Mouse (Mus musculus): Measurements from ENCODE around the gene Ifi27. TPM values are rescaled to one million over a fixed set of nuclear protein-coding genes. Genes with fewer than 3 reads are reported as not detected.
"Not testable (repeated sequence)": the region's sequence is repeated elsewhere in the genome, so short reads cannot be mapped to it uniquely, and the experiment has no call there.

Gene Ifi27
- total and polyA plus RNA-seq, 2 experiments: 149 to 288 TPM

- 40% methylated on average over 3 of the region's 3 CpGs for WGBS
- Histone ChIP-seq H3K27ac (replicated peaks; ENCODE audit: insufficient read depth, low read depth, low read length) (no peak within 1 kb of the TSS), H3K9ac (ENCODE audit: low read depth, low read length) (no peak within 1 kb of the TSS), H3K4me1 (ENCODE audit: control insufficient read depth, insufficient read depth, low read length) (no peaks in the 10 kb centered on the region), H3K36me3 (ENCODE audit: control insufficient read depth, insufficient read depth, low read length) (no peaks in the 10 kb centered on the region), H3K79me2 (ENCODE audit: control insufficient read depth, insufficient read depth, low read length) (no peaks in the 10 kb centered on the region), H3K4me3 (ENCODE audit: insufficient read depth, low read depth, low read length) (no peak within 1 kb of the TSS), H3K27me3 (ENCODE audit: control insufficient read depth, insufficient read depth, low read length) (no peaks in the 10 kb centered on the region)
- DNase-seq (ENCODE audit: extremely low read depth, low read depth, low spot score): peak; percentile 78
- TF ChIP-seq POLR2A (IDR thresholded peaks at IDR 0.05; ENCODE audit: extremely low read depth, insufficient read depth, low read length): no peak
- TF ChIP-seq CTCF (IDR thresholded peaks at IDR 0.05; ENCODE audit: low read depth, low read length): no peak
Observed at GRCm38 (mm10) chr12:103457140-103457539, 23.1 kb downstream of the Ifi27 start, which contains the start of gene Ifi27l2b. Gene Ifi27l2b, minus strand, starts transcription at chr12:103457223.

GRCm38 (mm10) chr12:103474481-103474880 lies 40.5 kb downstream of the Ifi27 start:
- no peak overlapping the region for H3K4me3 ChIP-seq (ENCODE audit: insufficient read depth, low read depth, low read length)
- H3K36me3 ChIP-seq (ENCODE audit: control insufficient read depth, insufficient read depth, low read length): no peaks in the 10 kb centered on the region
- WGBS: 20% methylated on average over 2 of the region's 2 CpGs

GRCm38 (mm10) chr12:103476779-103477389 lies 42.9 kb downstream of the Ifi27 start:
- H3K27ac ChIP-seq (replicated peaks; ENCODE audit: insufficient read depth, low read depth, low read length): no peak overlapping the region
- TF ChIP-seq POLR2A (IDR thresholded peaks at IDR 0.05; ENCODE audit: extremely low read depth, insufficient read depth, low read length) (no peak), CTCF (IDR thresholded peaks at IDR 0.05; ENCODE audit: low read depth, low read length) (no peak)
- H3K79me2 ChIP-seq (ENCODE audit: control insufficient read depth, insufficient read depth, low read length): no peaks in the 10 kb centered on the region
- peaks cover 6% of the 10 kb centered on the region for H3K4me1 ChIP-seq (ENCODE audit: control insufficient read depth, insufficient read depth, low read length)
- no peak overlapping the region for H3K4me3 ChIP-seq (ENCODE audit: insufficient read depth, low read depth, low read length)
- no peak for DNase-seq (ENCODE audit: extremely low read depth, low read depth, low spot score)
- 77% methylated on average over 1 of the region's 1 CpGs for WGBS
- H3K27me3 ChIP-seq (ENCODE audit: control insufficient read depth, insufficient read depth, low read length): no peaks in the 10 kb centered on the region
- no peak overlapping the region for H3K9ac ChIP-seq (ENCODE audit: low read depth, low read length)
- no peaks in the 10 kb centered on the region for H3K36me3 ChIP-seq (ENCODE audit: control insufficient read depth, insufficient read depth, low read length)

More at GRCm38 (mm10) chr12:103474481-103474880, 40.5 kb downstream of the Ifi27 start:
- Histone ChIP-seq H3K9ac (ENCODE audit: low read depth, low read length) (no peak overlapping the region), H3K79me2 (ENCODE audit: control insufficient read depth, insufficient read depth, low read length) (no peaks in the 10 kb centered on the region), H3K27ac (replicated peaks; ENCODE audit: insufficient read depth, low read depth, low read length) (no peak overlapping the region), H3K27me3 (ENCODE audit: control insufficient read depth, insufficient read depth, low read length) (no peaks in the 10 kb centered on the region), H3K4me1 (ENCODE audit: control insufficient read depth, insufficient read depth, low read length) (peaks cover 2% of the 10 kb centered on the region; the same call in 1 of the 2 replicates)
- DNase-seq (ENCODE audit: extremely low read depth, low read depth, low spot score): peak; percentile 30
- TF ChIP-seq POLR2A (IDR thresholded peaks at IDR 0.05; ENCODE audit: extremely low read depth, insufficient read depth, low read length) (no peak), CTCF (IDR thresholded peaks at IDR 0.05; ENCODE audit: low read depth, low read length) (no peak)

- TF ChIP-seq POLR2A (IDR thresholded peaks at IDR 0.05; ENCODE audit: extremely low read depth, insufficient read depth, low read length) (no peak), CTCF (IDR thresholded peaks at IDR 0.05; ENCODE audit: low read depth, low read length) (no peak)
- 20% methylated on average over 7 of the region's 7 CpGs for WGBS
- no peak overlapping the region for H3K4me3 ChIP-seq (ENCODE audit: insufficient read depth, low read depth, low read length)
- H3K27me3 ChIP-seq (ENCODE audit: control insufficient read depth, insufficient read depth, low read length): no peaks in the 10 kb centered on the region
- H3K9ac ChIP-seq (ENCODE audit: low read depth, low read length): no peak overlapping the region
- H3K36me3 ChIP-seq (ENCODE audit: control insufficient read depth, insufficient read depth, low read length): no peaks in the 10 kb centered on the region
- no peaks in the 10 kb centered on the region for H3K79me2 ChIP-seq (ENCODE audit: control insufficient read depth, insufficient read depth, low read length)
- peak; percentile 92 for DNase-seq (ENCODE audit: extremely low read depth, low read depth, low spot score)
- no peak overlapping the region for H3K27ac ChIP-seq (replicated peaks; ENCODE audit: insufficient read depth, low read depth, low read length)
- H3K4me1 ChIP-seq (ENCODE audit: control insufficient read depth, insufficient read depth, low read length): peaks cover 8% of the 10 kb centered on the region
Observed at GRCm38 (mm10) chr12:103477461-103478015, 43.5 kb downstream of the Ifi27 start.

GRCm38 (mm10) chr12:103481671-103482070 lies 47.7 kb downstream of the Ifi27 start:
- H3K79me2 ChIP-seq (ENCODE audit: control insufficient read depth, insufficient read depth, low read length): no peaks in the 10 kb centered on the region
- TF ChIP-seq CTCF (IDR thresholded peaks at IDR 0.05; ENCODE audit: low read depth, low read length) (no peak), POLR2A (IDR thresholded peaks at IDR 0.05; ENCODE audit: extremely low read depth, insufficient read depth, low read length) (no peak)
- H3K4me3 ChIP-seq (ENCODE audit: insufficient read depth, low read depth, low read length): no peak overlapping the region
- H3K27me3 ChIP-seq (ENCODE audit: control insufficient read depth, insufficient read depth, low read length): no peaks in the 10 kb centered on the region
- no peaks in the 10 kb centered on the region for H3K36me3 ChIP-seq (ENCODE audit: control insufficient read depth, insufficient read depth, low read length)
- H3K9ac ChIP-seq (ENCODE audit: low read depth, low read length): no peak overlapping the region
- DNase-seq (ENCODE audit: extremely low read depth, low read depth, low spot score): peak; percentile 83
- 66% methylated on average over 5 of the region's 5 CpGs for WGBS
- no peak overlapping the region for H3K27ac ChIP-seq (replicated peaks; ENCODE audit: insufficient read depth, low read depth, low read length)
- H3K4me1 ChIP-seq (ENCODE audit: control insufficient read depth, insufficient read depth, low read length): peaks cover 8% of the 10 kb centered on the region

GRCm38 (mm10) chr12:103482781-103483180 lies 48.8 kb downstream of the Ifi27 start:
- H3K27ac ChIP-seq (replicated peaks; ENCODE audit: insufficient read depth, low read depth, low read length): no peak overlapping the region
- no peak overlapping the region for H3K4me3 ChIP-seq (ENCODE audit: insufficient read depth, low read depth, low read length)
- H3K27me3 ChIP-seq (ENCODE audit: control insufficient read depth, insufficient read depth, low read length): no peaks in the 10 kb centered on the region
- no peaks in the 10 kb centered on the region for H3K36me3 ChIP-seq (ENCODE audit: control insufficient read depth, insufficient read depth, low read length)
- H3K9ac ChIP-seq (ENCODE audit: low read depth, low read length): no peak overlapping the region
- 69% methylated on average over 2 of the region's 2 CpGs for WGBS
- peaks cover 14% of the 10 kb centered on the region for H3K4me1 ChIP-seq (ENCODE audit: control insufficient read depth, insufficient read depth, low read length)
- H3K79me2 ChIP-seq (ENCODE audit: control insufficient read depth, insufficient read depth, low read length): no peaks in the 10 kb centered on the region
- peak; percentile 26 for DNase-seq (ENCODE audit: extremely low read depth, low read depth, low spot score)
- TF ChIP-seq CTCF (IDR thresholded peaks at IDR 0.05; ENCODE audit: low read depth, low read length) (no peak), POLR2A (IDR thresholded peaks at IDR 0.05; ENCODE audit: extremely low read depth, insufficient read depth, low read length) (no peak)

GRCm38 (mm10) chr12:103484200-103484972 lies 50.4 kb downstream of the Ifi27 start:
- H3K36me3 ChIP-seq (ENCODE audit: control insufficient read depth, insufficient read depth, low read length); H3K79me2 ChIP-seq (ENCODE audit: control insufficient read depth, insufficient read depth, low read length); H3K4me3 ChIP-seq (ENCODE audit: insufficient read depth, low read depth, low read length); H3K27ac ChIP-seq (replicated peaks; ENCODE audit: insufficient read depth, low read depth, low read length); H3K27me3 ChIP-seq (ENCODE audit: control insufficient read depth, insufficient read depth, low read length); H3K9ac ChIP-seq (ENCODE audit: low read depth, low read length): not testable (repeated sequence)
- DNase-seq (ENCODE audit: extremely low read depth, low read depth, low spot score): peak; percentile 82
- WGBS: 56% methylated on average over 9 of the region's 9 CpGs
- H3K4me1 ChIP-seq (ENCODE audit: control insufficient read depth, insufficient read depth, low read length): peaks cover 12% of the 10 kb centered on the region

Measured in liver, adult 2 months (tissue).